Mouse (Mus musculus): ENCODE measurements at regions not wholly inside any gene's neighbourhood (a gene's known extent, or its start where the extent isn't known, plus 50 kb on each side); places are given as distances from the start of the nearest gene placed in this dataset.

DNA sequence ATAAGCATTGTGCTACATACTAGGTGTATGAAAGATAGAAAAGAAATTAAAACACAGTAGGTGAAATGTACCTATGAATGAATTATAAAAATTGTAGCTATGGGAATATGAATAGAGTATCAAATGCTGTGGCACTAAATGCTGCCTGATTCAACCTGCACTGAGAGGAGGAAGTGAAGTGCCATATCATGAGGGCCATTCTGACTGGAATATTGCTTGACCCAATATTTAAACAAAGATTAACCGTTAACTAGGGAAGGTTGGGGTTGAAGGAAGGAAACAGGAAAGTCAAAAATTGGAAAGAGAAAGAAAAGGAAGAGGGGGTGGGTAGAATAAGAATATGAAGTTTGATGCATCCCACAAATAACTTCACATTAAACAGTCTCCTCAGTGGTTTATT, 103.8 kb downstream of the Ccdc71l start:
- Histone ChIP-seq H3K9ac (ENCODE audit: low read depth, low read length) (no peak overlapping the region), H3K4me1 (ENCODE audit: control insufficient read depth, insufficient read depth, low read length) (no peaks in the 10 kb centered on the region), H3K27me3 (ENCODE audit: control insufficient read depth, insufficient read depth, low read length) (no peaks in the 10 kb centered on the region), H3K27ac (replicated peaks; ENCODE audit: insufficient read depth, low read depth, low read length) (no peak overlapping the region), H3K4me3 (ENCODE audit: insufficient read depth, low read depth, low read length) (no peak overlapping the region), H3K79me2 (ENCODE audit: control insufficient read depth, insufficient read depth, low read length) (no peaks in the 10 kb centered on the region), H3K36me3 (ENCODE audit: control insufficient read depth, insufficient read depth, low read length) (no peaks in the 10 kb centered on the region)
- TF ChIP-seq CTCF (IDR thresholded peaks at IDR 0.05; ENCODE audit: low read depth, low read length) (no peak), POLR2A (IDR thresholded peaks at IDR 0.05; ENCODE audit: extremely low read depth, insufficient read depth, low read length) (no peak)
- WGBS: 9% methylated on average over 1 of the region's 1 CpGs
- DNase-seq (ENCODE audit: extremely low read depth, low read depth, low spot score): peak; percentile 31

DNA sequence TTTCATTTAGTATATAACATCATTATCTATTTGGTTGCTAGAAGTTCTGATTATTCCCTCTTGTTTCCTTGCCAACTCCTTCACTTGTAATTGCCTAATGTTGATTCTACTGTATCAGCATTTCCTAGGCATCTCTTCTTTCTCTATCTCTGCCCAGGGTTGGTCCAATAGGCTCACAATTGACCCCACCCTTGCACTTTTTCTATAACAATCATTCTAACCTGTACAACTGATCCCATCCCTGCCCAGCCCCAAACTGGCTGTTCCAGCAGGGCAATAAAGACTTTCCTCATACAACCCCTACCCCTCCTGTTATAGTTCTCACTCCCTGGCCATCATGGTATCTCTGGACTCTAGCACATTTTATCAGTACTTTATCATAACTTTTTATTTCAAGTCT, 104.3 kb downstream of the Ccdc71l start:
- Histone ChIP-seq H3K4me1 (ENCODE audit: control insufficient read depth, insufficient read depth, low read length) (peaks cover under 1% of the 10 kb centered on the region), H3K79me2 (ENCODE audit: control insufficient read depth, insufficient read depth, low read length) (no peaks in the 10 kb centered on the region), H3K4me3 (ENCODE audit: insufficient read depth, low read depth, low read length) (no peak overlapping the region), H3K27me3 (ENCODE audit: control insufficient read depth, insufficient read depth, low read length) (no peaks in the 10 kb centered on the region), H3K9ac (ENCODE audit: low read depth, low read length) (no peak overlapping the region), H3K27ac (replicated peaks; ENCODE audit: insufficient read depth, low read depth, low read length) (no peak overlapping the region), H3K36me3 (ENCODE audit: control insufficient read depth, insufficient read depth, low read length) (no peaks in the 10 kb centered on the region)
- TF ChIP-seq POLR2A (IDR thresholded peaks at IDR 0.05; ENCODE audit: extremely low read depth, insufficient read depth, low read length) (no peak), CTCF (IDR thresholded peaks at IDR 0.05; ENCODE audit: low read depth, low read length) (no peak)
- DNase-seq (ENCODE audit: extremely low read depth, low read depth, low spot score): peak; percentile 18

- peaks cover 7% of the 10 kb centered on the region for H3K4me1 ChIP-seq (ENCODE audit: control insufficient read depth, insufficient read depth, low read length)
- H3K36me3 ChIP-seq (ENCODE audit: control insufficient read depth, insufficient read depth, low read length): no peaks in the 10 kb centered on the region
- H3K4me3 ChIP-seq (ENCODE audit: insufficient read depth, low read depth, low read length): no peak overlapping the region
- H3K27me3 ChIP-seq (ENCODE audit: control insufficient read depth, insufficient read depth, low read length): no peaks in the 10 kb centered on the region
- DNase-seq (ENCODE audit: extremely low read depth, low read depth, low spot score): no peak
- TF ChIP-seq CTCF (IDR thresholded peaks at IDR 0.05; ENCODE audit: low read depth, low read length) (no peak), POLR2A (IDR thresholded peaks at IDR 0.05; ENCODE audit: extremely low read depth, insufficient read depth, low read length) (no peak)
- no peaks in the 10 kb centered on the region for H3K79me2 ChIP-seq (ENCODE audit: control insufficient read depth, insufficient read depth, low read length)
- no peak overlapping the region for H3K27ac ChIP-seq (replicated peaks; ENCODE audit: insufficient read depth, low read depth, low read length)
- no peak overlapping the region for H3K9ac ChIP-seq (ENCODE audit: low read depth, low read length)
- WGBS: 64% methylated on average over 4 of the region's 4 CpGs
These were observed 107.7 kb downstream of the Ccdc71l start for GRCm38 (mm10) chr12:32486246-32486645.

GRCm38 (mm10) chr12:32486729-32487128, 108.2 kb downstream of the Ccdc71l start:
- Histone ChIP-seq H3K9ac (ENCODE audit: low read depth, low read length) (no peak overlapping the region), H3K79me2 (ENCODE audit: control insufficient read depth, insufficient read depth, low read length) (no peaks in the 10 kb centered on the region), H3K4me1 (ENCODE audit: control insufficient read depth, insufficient read depth, low read length) (peaks cover 7% of the 10 kb centered on the region), H3K36me3 (ENCODE audit: control insufficient read depth, insufficient read depth, low read length) (no peaks in the 10 kb centered on the region), H3K4me3 (ENCODE audit: insufficient read depth, low read depth, low read length) (no peak overlapping the region), H3K27ac (replicated peaks; ENCODE audit: insufficient read depth, low read depth, low read length) (no peak overlapping the region), H3K27me3 (ENCODE audit: control insufficient read depth, insufficient read depth, low read length) (no peaks in the 10 kb centered on the region)
- no peak for DNase-seq (ENCODE audit: extremely low read depth, low read depth, low spot score)
- WGBS: 60% methylated on average over 2 of the region's 2 CpGs
- TF ChIP-seq POLR2A (IDR thresholded peaks at IDR 0.05; ENCODE audit: extremely low read depth, insufficient read depth, low read length): no peak
- no peak for TF ChIP-seq CTCF (IDR thresholded peaks at IDR 0.05; ENCODE audit: low read depth, low read length)

DNA sequence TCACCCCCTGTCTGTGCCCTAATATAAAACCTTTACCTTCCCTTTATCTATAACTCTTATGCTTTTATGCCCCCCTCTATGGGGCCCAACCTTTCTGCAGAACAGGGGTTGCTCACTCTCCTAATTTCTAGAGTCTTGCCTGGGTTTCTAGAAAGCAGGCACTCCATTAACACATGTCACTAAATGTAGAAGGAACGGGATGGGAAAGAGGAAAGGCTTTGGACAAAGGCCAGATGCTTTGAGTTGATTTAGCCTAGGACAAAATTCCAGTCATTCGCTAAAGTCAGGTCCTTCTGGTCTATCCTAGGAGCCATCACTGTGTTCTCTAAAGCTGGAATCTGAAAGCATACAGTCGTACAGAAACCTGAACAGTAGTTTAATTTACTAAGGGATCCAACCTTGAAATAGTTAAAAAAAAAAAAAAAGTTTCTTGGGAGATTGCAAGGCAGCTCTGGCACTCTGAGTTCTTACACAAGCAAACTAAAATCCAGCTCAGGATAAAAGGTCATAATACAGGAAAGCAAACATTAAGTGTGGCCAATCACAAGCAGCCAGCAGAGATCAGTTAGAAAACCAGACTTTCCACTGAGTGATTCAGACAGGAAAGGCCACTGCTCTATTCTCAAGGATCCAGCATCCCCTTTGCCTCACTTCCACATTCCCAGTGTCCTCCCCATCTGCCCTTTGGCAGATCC, 109.5 kb downstream of the Ccdc71l start:
- H3K79me2 ChIP-seq (ENCODE audit: control insufficient read depth, insufficient read depth, low read length): no peaks in the 10 kb centered on the region
- no peak overlapping the region for H3K9ac ChIP-seq (ENCODE audit: low read depth, low read length)
- H3K36me3 ChIP-seq (ENCODE audit: control insufficient read depth, insufficient read depth, low read length): no peaks in the 10 kb centered on the region
- H3K27me3 ChIP-seq (ENCODE audit: control insufficient read depth, insufficient read depth, low read length): no peaks in the 10 kb centered on the region
- DNase-seq (ENCODE audit: extremely low read depth, low read depth, low spot score): peak; percentile 85
- H3K4me1 ChIP-seq (ENCODE audit: control insufficient read depth, insufficient read depth, low read length): peaks cover 7% of the 10 kb centered on the region
- 18% methylated on average over 3 of the region's 3 CpGs for WGBS
- no peak overlapping the region; the same call in 1 of the 2 replicates for H3K27ac ChIP-seq (replicated peaks; ENCODE audit: insufficient read depth, low read depth, low read length)
- H3K4me3 ChIP-seq (ENCODE audit: insufficient read depth, low read depth, low read length): no peak overlapping the region
- TF ChIP-seq CTCF (IDR thresholded peaks at IDR 0.05; ENCODE audit: low read depth, low read length): no peak
- no peak for TF ChIP-seq POLR2A (IDR thresholded peaks at IDR 0.05; ENCODE audit: extremely low read depth, insufficient read depth, low read length)

- no peaks in the 10 kb centered on the region for H3K36me3 ChIP-seq (ENCODE audit: control insufficient read depth, insufficient read depth, low read length)
- peaks cover 7% of the 10 kb centered on the region for H3K4me1 ChIP-seq (ENCODE audit: control insufficient read depth, insufficient read depth, low read length)
- WGBS: 26% methylated on average over 1 of the region's 1 CpGs
- no peaks in the 10 kb centered on the region for H3K27me3 ChIP-seq (ENCODE audit: control insufficient read depth, insufficient read depth, low read length)
- no peak overlapping the region; the same call in 1 of the 2 replicates for H3K27ac ChIP-seq (replicated peaks; ENCODE audit: insufficient read depth, low read depth, low read length)
- no peaks in the 10 kb centered on the region for H3K79me2 ChIP-seq (ENCODE audit: control insufficient read depth, insufficient read depth, low read length)
- H3K4me3 ChIP-seq (ENCODE audit: insufficient read depth, low read depth, low read length): no peak overlapping the region
- TF ChIP-seq POLR2A (IDR thresholded peaks at IDR 0.05; ENCODE audit: extremely low read depth, insufficient read depth, low read length): no peak
- no peak for TF ChIP-seq CTCF (IDR thresholded peaks at IDR 0.05; ENCODE audit: low read depth, low read length)
- no peak overlapping the region for H3K9ac ChIP-seq (ENCODE audit: low read depth, low read length)
- no peak for DNase-seq (ENCODE audit: extremely low read depth, low read depth, low spot score)
These were observed 110.0 kb downstream of the Ccdc71l start for GRCm38 (mm10) chr12:32488578-32488892.

Measured in liver, adult 2 months (tissue).